Mouse (Mus musculus): ENCODE results near the gene Ankrd40. TPM values are rescaled to one million over a fixed set of nuclear protein-coding genes. Genes with fewer than 3 reads are reported as not detected.

The Ankrd40 gene
- polyA plus RNA-seq, 1 experiment, result 80.8 TPM

GRCm38 (mm10) chr11:94359168-94359567 is 31.4 kb downstream of the Ankrd40 start:
- peak overlapping the region; percentile 5 for H3K4me3 ChIP-seq (ENCODE audit: control insufficient read depth, low read depth, low read length)
- H3K4me1 ChIP-seq (ENCODE audit: control insufficient read depth, insufficient read depth, low read length), result no peaks in the 10 kb centered on the region
- no peaks in the 10 kb centered on the region for H3K27me3 ChIP-seq (ENCODE audit: control insufficient read depth, insufficient read depth, low read length)
- TF ChIP-seq POLR2A (IDR thresholded peaks at IDR 0.05; ENCODE audit: control insufficient read depth, low read depth, low read length) (no peak), CTCF (IDR thresholded peaks at IDR 0.05; ENCODE audit: control insufficient read depth, insufficient read depth, insufficient replicate concordance, low read depth, low read length) (no peak)
- no peaks in the 10 kb centered on the region for H3K36me3 ChIP-seq (ENCODE audit: control insufficient read depth, insufficient read depth, low read length)
- no peak overlapping the region for H3K27ac ChIP-seq (ENCODE audit: control insufficient read depth, insufficient read depth, low read depth, low read length)

DNA sequence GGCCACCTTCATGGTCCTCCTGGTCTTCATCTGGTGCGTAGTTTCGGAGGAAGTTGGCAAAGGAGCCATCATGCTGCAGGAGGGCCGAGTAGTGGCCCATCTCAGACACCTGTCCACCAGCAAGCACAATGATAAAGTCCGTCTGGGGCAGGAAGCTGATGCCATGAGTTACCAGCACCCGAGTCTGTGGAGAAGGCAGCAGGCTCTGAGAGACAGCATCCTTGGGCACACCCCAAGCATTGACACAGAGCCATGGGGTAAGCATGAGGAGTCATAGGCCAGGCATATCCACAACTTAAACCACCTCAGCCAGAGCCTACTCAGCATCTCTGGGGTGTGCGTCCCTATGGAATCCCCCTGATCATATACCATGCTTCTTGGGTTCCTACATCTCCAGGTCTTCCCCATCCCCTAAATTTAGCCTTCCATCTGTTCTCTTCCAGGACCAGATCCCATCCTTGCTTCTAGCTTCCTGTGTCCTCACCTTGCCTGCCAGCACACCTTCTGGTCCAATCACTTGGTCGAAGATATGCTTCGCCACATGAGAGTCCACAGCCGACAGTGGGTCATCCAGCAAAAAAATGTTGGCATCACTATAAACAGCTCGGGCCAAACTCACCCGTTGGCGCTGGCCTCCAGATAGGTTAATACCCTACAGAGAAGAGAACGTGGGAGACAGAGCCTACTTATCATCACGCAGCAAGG is 33.5 kb downstream of the Ankrd40 start:
- Histone ChIP-seq H3K36me3 (ENCODE audit: control insufficient read depth, insufficient read depth, low read length) (no peaks in the 10 kb centered on the region), H3K4me1 (ENCODE audit: control insufficient read depth, insufficient read depth, low read length) (no peaks in the 10 kb centered on the region), H3K27me3 (ENCODE audit: control insufficient read depth, insufficient read depth, low read length) (no peaks in the 10 kb centered on the region), H3K4me3 (ENCODE audit: control insufficient read depth, low read depth, low read length) (no peak overlapping the region), H3K27ac (ENCODE audit: control insufficient read depth, insufficient read depth, low read depth, low read length) (no peak overlapping the region)
- no peak for TF ChIP-seq CTCF (IDR thresholded peaks at IDR 0.05; ENCODE audit: control insufficient read depth, insufficient read depth, insufficient replicate concordance, low read depth, low read length)
- no peak for TF ChIP-seq POLR2A (IDR thresholded peaks at IDR 0.05; ENCODE audit: control insufficient read depth, low read depth, low read length)

GRCm38 (mm10) chr11:94362101-94362500 is 34.3 kb downstream of the Ankrd40 start:
- Histone ChIP-seq H3K4me3 (ENCODE audit: control insufficient read depth, low read depth, low read length) (no peak overlapping the region), H3K27ac (ENCODE audit: control insufficient read depth, insufficient read depth, low read depth, low read length) (no peak overlapping the region), H3K36me3 (ENCODE audit: control insufficient read depth, insufficient read depth, low read length) (no peaks in the 10 kb centered on the region), H3K27me3 (ENCODE audit: control insufficient read depth, insufficient read depth, low read length) (no peaks in the 10 kb centered on the region), H3K4me1 (ENCODE audit: control insufficient read depth, insufficient read depth, low read length) (no peaks in the 10 kb centered on the region)
- TF ChIP-seq CTCF (IDR thresholded peaks at IDR 0.05; ENCODE audit: control insufficient read depth, insufficient read depth, insufficient replicate concordance, low read depth, low read length) (no peak), POLR2A (IDR thresholded peaks at IDR 0.05; ENCODE audit: control insufficient read depth, low read depth, low read length) (no peak)

- Histone ChIP-seq H3K36me3 (ENCODE audit: control insufficient read depth, insufficient read depth, low read length) (no peaks in the 10 kb centered on the region), H3K4me1 (ENCODE audit: control insufficient read depth, insufficient read depth, low read length) (no peaks in the 10 kb centered on the region), H3K27me3 (ENCODE audit: control insufficient read depth, insufficient read depth, low read length) (no peaks in the 10 kb centered on the region), H3K4me3 (ENCODE audit: control insufficient read depth, low read depth, low read length) (no peak overlapping the region), H3K27ac (ENCODE audit: control insufficient read depth, insufficient read depth, low read depth, low read length) (no peak overlapping the region)
- TF ChIP-seq POLR2A (IDR thresholded peaks at IDR 0.05; ENCODE audit: control insufficient read depth, low read depth, low read length), result no peak
These were observed 35.9 kb downstream of the Ankrd40 start for GRCm38 (mm10) chr11:94363690-94364089.

- Histone ChIP-seq H3K36me3 (ENCODE audit: control insufficient read depth, insufficient read depth, low read length) (no peaks in the 10 kb centered on the region), H3K4me1 (ENCODE audit: control insufficient read depth, insufficient read depth, low read length) (no peaks in the 10 kb centered on the region), H3K4me3 (ENCODE audit: control insufficient read depth, low read depth, low read length) (no peak overlapping the region), H3K27me3 (ENCODE audit: control insufficient read depth, insufficient read depth, low read length) (no peaks in the 10 kb centered on the region), H3K27ac (ENCODE audit: control insufficient read depth, insufficient read depth, low read depth, low read length) (no peak overlapping the region)
- TF ChIP-seq CTCF (IDR thresholded peaks at IDR 0.05; ENCODE audit: control insufficient read depth, insufficient read depth, insufficient replicate concordance, low read depth, low read length) (no peak), POLR2A (IDR thresholded peaks at IDR 0.05; ENCODE audit: control insufficient read depth, low read depth, low read length) (no peak)
These were observed 37.5 kb downstream of the Ankrd40 start for GRCm38 (mm10) chr11:94365340-94365739.

DNA sequence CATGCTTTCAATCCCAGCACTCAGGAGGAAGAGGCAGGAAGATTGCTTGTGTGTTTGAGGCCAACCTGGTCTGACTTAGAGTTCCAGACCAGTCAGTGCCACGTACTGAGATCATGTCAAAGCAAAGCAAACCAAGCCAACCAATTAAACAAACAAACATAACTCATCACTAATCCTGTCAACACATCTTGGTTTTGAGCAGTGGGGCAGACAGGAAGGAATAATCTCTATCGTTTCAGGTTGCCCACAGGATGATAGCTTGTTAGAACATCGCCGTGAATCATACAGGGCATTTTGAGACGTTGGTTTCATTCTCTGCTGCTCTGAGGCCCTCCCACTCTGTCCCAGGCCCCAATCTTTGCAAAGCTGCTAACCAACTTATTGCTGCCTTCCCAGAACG is 42.2 kb downstream of the Ankrd40 start:
- H3K4me3 ChIP-seq (ENCODE audit: control insufficient read depth, low read depth, low read length), result no peak overlapping the region
- H3K4me1 ChIP-seq (ENCODE audit: control insufficient read depth, insufficient read depth, low read length), result no peaks in the 10 kb centered on the region
- H3K27me3 ChIP-seq (ENCODE audit: control insufficient read depth, insufficient read depth, low read length), result no peaks in the 10 kb centered on the region
- no peak for TF ChIP-seq CTCF (IDR thresholded peaks at IDR 0.05; ENCODE audit: control insufficient read depth, insufficient read depth, insufficient replicate concordance, low read depth, low read length)
- TF ChIP-seq POLR2A (IDR thresholded peaks at IDR 0.05; ENCODE audit: control insufficient read depth, low read depth, low read length), result no peak
- H3K27ac ChIP-seq (ENCODE audit: control insufficient read depth, insufficient read depth, low read depth, low read length), result no peak overlapping the region
- H3K36me3 ChIP-seq (ENCODE audit: control insufficient read depth, insufficient read depth, low read length), result no peaks in the 10 kb centered on the region

DNA sequence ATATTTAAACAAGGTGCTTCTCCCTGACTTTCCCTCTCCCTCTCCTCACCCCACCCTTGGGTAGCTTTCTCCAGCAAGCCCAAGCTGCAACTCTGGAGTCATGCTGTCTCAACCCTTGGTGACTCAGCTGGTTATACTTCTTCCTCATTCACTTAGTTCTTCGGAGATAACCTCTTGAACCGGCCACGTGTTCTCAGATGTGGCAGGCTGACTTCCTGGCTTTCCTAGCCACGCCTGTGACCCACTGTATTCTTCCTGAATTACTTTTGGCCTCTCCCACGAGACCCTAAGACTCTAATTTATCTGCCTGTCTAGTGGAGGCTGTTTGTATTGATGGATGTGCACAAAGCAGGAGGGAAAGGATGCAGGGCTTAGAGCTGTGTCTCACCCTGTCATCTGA is 43.0 kb downstream of the Ankrd40 start:
- Histone ChIP-seq H3K4me1 (ENCODE audit: control insufficient read depth, insufficient read depth, low read length) (no peaks in the 10 kb centered on the region), H3K27me3 (ENCODE audit: control insufficient read depth, insufficient read depth, low read length) (no peaks in the 10 kb centered on the region), H3K4me3 (ENCODE audit: control insufficient read depth, low read depth, low read length) (no peak overlapping the region), H3K27ac (ENCODE audit: control insufficient read depth, insufficient read depth, low read depth, low read length) (no peak overlapping the region), H3K36me3 (ENCODE audit: control insufficient read depth, insufficient read depth, low read length) (no peaks in the 10 kb centered on the region)
- no peak for TF ChIP-seq CTCF (IDR thresholded peaks at IDR 0.05; ENCODE audit: control insufficient read depth, insufficient read depth, insufficient replicate concordance, low read depth, low read length)
- no peak for TF ChIP-seq POLR2A (IDR thresholded peaks at IDR 0.05; ENCODE audit: control insufficient read depth, low read depth, low read length)

All from testis, adult 2 months (tissue).